Mouse (Mus musculus): ENCODE measurements around the gene Myo19. TPM values are rescaled to one million over a fixed set of nuclear protein-coding genes. Genes with fewer than 3 reads are reported as not detected.

Gene Myo19
- 24.0 and 28.5 TPM in 2 replicates for polyA plus RNA-seq (2012; rRNA removed)

DNA sequence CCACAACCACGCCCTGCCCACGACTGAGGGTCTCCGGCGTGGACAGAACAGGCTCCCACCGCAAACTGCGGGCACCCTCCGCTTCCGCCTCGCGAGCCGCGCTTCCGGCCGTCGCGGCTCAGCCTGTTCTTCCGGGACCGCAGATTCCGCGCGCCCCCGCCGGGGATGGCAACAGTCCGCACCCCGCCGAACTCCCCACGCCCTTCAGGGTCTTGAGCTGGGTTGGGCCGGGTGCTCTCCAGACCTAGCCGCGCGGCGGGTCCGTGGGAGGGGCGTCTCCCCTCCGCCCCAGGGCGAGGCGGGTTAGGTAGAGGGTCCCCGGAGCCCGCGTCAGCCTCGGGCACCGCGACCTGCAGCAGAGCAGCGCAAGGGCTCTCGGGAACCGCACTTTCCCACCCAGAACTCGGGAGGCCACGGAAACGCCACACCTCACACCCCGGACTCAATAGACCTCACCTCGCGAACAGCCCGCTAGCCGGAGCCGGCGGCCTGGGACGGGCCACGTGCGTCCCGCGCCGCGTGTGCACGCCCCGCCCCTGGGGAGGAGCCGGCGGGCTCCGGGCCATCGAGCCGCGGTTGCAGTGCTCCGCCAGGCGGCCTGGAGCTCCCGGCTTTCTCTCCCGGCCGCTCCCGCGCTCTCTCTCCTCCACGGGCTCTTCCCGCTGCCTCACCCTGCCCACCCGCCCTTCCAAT, at the start of gene Myo19, which contains the start of gene Pigw:
Gene Myo19, plus strand, starts transcription at position 377 of the 693 bp plus-strand sequence.
Gene Pigw, minus strand, starts transcription at position 514 of the 693 bp plus-strand sequence.

DNA sequence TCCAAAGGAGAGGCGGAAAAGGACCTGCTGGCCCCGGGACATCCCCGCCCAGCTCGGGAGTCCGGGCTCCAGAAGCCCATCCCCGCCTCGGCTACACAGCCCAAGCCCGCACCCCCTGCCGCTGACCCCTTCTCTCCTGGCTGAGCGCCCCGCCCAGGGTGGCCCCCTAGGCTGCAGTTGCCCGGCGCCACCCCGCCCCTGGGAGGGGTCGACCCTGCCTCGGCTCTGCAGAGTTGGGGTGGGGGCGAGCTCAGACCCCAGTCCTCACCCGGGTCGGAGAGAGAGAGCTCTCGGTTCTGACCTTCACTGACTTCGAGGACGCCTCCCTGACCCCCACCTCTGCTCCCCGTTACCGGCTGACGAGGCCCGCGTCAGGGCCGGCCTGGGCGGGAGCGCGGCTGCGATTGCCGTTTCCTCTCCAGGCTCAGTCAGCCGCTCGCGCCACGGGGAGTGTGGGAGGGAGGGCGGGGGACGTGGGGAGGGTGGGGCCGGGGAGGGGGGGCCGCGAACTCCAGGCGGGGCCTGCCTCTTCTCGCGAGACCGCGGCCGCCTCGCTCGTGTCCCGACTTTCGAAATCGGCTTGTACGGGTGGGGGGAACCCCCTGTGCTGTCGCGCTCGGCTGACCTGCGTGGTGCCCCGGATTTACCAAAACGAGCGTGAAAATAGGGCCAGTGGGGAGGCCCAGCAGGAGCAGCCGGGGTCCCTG, 9.5 kb upstream of the Myo19 start, which contains the start of gene Ggnbp2:
Gene Ggnbp2, minus strand, starts transcription at position 481 of the 707 bp plus-strand sequence.

GRCm38 (mm10) chr11:84916053-84916702, 36.2 kb downstream of the Myo19 start, which contains the start of gene Znhit3:
Gene Znhit3, minus strand, starts transcription at chr11:84916366.

GRCm38 (mm10) chr11:84957591-84958270, 77.8 kb downstream of the Myo19 start, which contains the start of gene Car4:
Gene Car4, plus strand, starts transcription at chr11:84957786.

Other genes starting within 250 kb of the Myo19 start
- gene Mrm1, start 60.6 kb upstream of the Myo19 start, polyA plus RNA-seq (2012; rRNA removed): 17.0 and 19.9 TPM in 2 replicates
- 40.9 and 51.1 TPM in 2 replicates for gene Dhrs11, start 51.2 kb upstream of the Myo19 start, polyA plus RNA-seq (2012; rRNA removed)
- gene Ggnbp2, start 9.3 kb upstream of the Myo19 start, polyA plus RNA-seq (2012; rRNA removed): 30.2 and 33.9 TPM in 2 replicates
- 2.0 and 2.2 TPM in 2 replicates for gene Pigw, start 137 bp downstream of the Myo19 start, polyA plus RNA-seq (2012; rRNA removed)
- 8.1 and 8.5 TPM in 2 replicates for gene Znhit3, start 36.2 kb downstream of the Myo19 start, polyA plus RNA-seq (2012; rRNA removed)
- 0.59 and 1.5 TPM in 2 replicates for gene Car4, start 77.6 kb downstream of the Myo19 start, polyA plus RNA-seq (2012; rRNA removed)